Mouse (Mus musculus) forebrain, embryonic 16.5 days (tissue): Measurements from ENCODE around the gene Hoxa4. TPM values are rescaled to one million over a fixed set of nuclear protein-coding genes. Genes with fewer than 3 reads are reported as not detected.

Source experiments
- ATAC-seq: fragments of 200-750 bp; cut with Nextera tagmentation; 2 replicates; pipeline ENCODE4 v1.8.0; 2017; ENCODE audit warnings: mild to moderate bottlenecking, moderate library complexity
- H3K27ac ChIP-seq: fragments of 300-500 bp; sonication (generic); 2 replicates; pipeline ENCODE4 v1.5.1; 2014; ENCODE audit warnings: low read length, control low read depth
- H3K27me3 ChIP-seq: fragments of 300-500 bp; sonication (generic); replicated peaks from 2 replicates; pipeline ENCODE4 v1.6.1; 2014; ENCODE audit warnings: low read length; ENCODE audit not compliant: control insufficient read depth, insufficient read depth
- H3K36me3 ChIP-seq: fragments of 300-500 bp; sonication (generic); 2 replicates; pipeline ENCODE4 v1.6.1; 2014; ENCODE audit not compliant: control insufficient read depth, insufficient read depth
- H3K4me1 ChIP-seq: fragments of 300-500 bp; sonication (generic); replicated peaks from 2 replicates; pipeline ENCODE4 v1.6.1; 2014; ENCODE audit warnings: low read length; ENCODE audit not compliant: control insufficient read depth, insufficient read depth
- H3K4me2 ChIP-seq: fragments of 300-500 bp; sonication (generic); 2 replicates; pipeline ENCODE4 v1.6.1; 2014; ENCODE audit warnings: mild to moderate bottlenecking, low read length, control low read depth
- H3K4me3 ChIP-seq: fragments of 300-500 bp; sonication (generic); replicated peaks from 2 replicates; pipeline ENCODE4 v1.5.1; 2014; ENCODE audit warnings: mild to moderate bottlenecking, low read length, control low read depth
- H3K9ac ChIP-seq: fragments of 300-500 bp; sonication (generic); replicated peaks from 2 replicates; pipeline ENCODE4 v1.6.1; 2014; ENCODE audit warnings: low read depth, low read length, control low read depth
- H3K9me3 ChIP-seq: fragments of 300-500 bp; sonication (generic); 2 replicates; pipeline ENCODE4 v1.6.1; 2016; ENCODE audit warnings: low read length; ENCODE audit not compliant: control insufficient read depth
- WGBS: fragments of 180-500 bp; shearing (Covaris S2); extraction: QIAGEN DNeasy Blood & Tissue Kit; methylation state at CpG from one replicate; pipeline ENCODE4 v1.1.7; 2014; 5-methylcytosine and 5-hydroxymethylcytosine counted together
- polyA plus RNA-seq: library from polyadenylated mRNA; unstranded; fragments of >200 nt; fragmentation: Nextera tagmentation; extraction: Ambion mirVana; gene quantifications from 2 replicates; pipeline ENCODE4 v1.2.1, GENCODE M21; 2015

Hoxa4 gene
- polyA plus RNA-seq, 1 experiment from 2014 or later, result not detected

DNA sequence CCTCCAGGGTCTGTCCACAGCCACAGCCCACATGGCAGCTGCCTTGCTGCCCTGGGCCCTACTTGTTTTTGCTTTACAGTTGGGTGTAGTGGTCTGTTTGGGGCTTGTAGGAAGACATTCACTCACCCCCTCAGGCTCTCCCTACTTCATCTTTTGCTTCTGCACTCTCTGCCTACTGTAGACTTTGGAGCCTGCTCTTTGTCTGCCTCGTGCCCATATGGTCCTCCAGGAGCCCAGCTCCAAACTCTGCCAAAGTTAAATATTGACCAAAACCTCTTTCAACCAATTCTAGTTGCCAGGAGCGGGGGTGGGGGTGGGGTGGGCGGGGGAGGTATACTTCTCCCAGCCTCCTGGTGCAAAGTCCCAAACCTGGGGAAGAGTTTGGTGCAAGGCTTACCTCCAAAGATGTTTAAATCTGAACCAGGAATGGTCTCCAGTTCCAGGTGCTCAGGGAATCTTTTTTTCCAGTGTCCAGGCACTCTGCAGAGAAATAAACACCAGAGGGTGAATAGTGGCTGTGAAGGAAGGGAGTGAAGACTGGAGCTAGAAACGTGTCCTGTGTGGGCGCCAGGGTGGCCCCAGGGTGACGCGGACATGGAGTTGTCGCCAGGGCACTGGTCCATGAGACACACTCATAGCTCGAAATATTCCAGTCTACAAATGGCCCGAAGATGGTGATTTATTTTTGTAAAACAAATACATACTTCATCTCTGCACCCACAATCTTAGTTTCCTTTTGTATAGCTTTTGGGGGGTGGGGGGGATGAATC lies 8.1 kb downstream of the Hoxa4 start:
- H3K27ac ChIP-seq, result no peak overlapping the region
- peaks cover 98% of the 10 kb centered on the region for H3K27me3 ChIP-seq
- ATAC-seq, result no peak
- no peaks in the 10 kb centered on the region for H3K36me3 ChIP-seq
- WGBS, result 9% methylated on average over 10 of the region's 10 CpGs
- no peak overlapping the region for H3K4me2 ChIP-seq
- H3K4me3 ChIP-seq, result no peak overlapping the region
- no peaks in the 10 kb centered on the region; the same call in 1 of the 2 replicates for H3K9me3 ChIP-seq
- H3K9ac ChIP-seq, result no peak overlapping the region
- no peaks in the 10 kb centered on the region for H3K4me1 ChIP-seq

DNA sequence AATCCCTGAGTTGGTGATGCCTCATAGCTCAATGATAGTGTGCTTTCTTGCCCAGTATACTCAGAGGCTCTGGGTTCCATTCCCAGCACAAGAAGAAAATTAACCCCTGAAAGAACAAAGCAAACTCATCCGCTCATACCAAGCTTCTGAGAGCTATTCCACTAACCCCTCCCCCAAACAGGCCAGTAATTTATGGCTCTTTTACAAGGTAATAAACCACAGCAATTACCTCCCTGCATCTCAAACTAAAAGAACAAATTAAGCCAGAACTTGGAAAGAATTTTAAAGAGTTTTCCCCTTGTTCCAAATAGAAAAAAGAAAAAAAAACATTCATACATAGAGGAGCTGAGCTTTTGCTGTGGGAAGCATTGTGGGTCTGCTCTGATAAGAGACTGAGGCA lies 8.8 kb downstream of the Hoxa4 start:
- H3K36me3 ChIP-seq, result no peaks in the 10 kb centered on the region
- H3K9me3 ChIP-seq, result no peaks in the 10 kb centered on the region; the same call in 1 of the 2 replicates
- 0% methylated on average over 1 of the region's 1 CpGs for WGBS
- no peak overlapping the region for H3K4me3 ChIP-seq
- peaks cover 95% of the 10 kb centered on the region for H3K27me3 ChIP-seq
- no peak overlapping the region for H3K27ac ChIP-seq
- H3K4me1 ChIP-seq, result no peaks in the 10 kb centered on the region
- H3K4me2 ChIP-seq, result no peak overlapping the region
- no peak for ATAC-seq
- no peak overlapping the region for H3K9ac ChIP-seq

DNA sequence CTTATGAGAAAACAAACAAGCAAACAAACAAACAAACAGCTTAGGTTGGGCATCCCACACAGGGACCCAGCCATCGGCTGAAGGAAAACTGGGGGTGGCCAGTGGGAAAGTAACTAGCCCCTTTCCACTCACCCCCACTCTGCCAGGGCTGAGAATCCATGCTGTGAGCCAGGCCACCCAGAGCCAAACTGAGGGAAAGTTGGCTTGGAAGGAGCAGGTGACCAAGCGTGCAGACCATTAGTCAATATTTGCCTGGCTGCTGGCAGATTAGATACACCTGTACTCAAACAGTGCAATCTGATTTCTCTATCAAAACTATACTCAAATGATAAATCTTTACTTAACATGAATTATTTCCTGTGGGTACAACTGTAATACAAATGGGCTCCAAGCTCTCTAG lies 9.5 kb downstream of the Hoxa4 start:
- no peak overlapping the region for H3K27ac ChIP-seq
- 10% methylated on average over 2 of the region's 2 CpGs for WGBS
- peaks cover 94% of the 10 kb centered on the region for H3K27me3 ChIP-seq
- H3K4me2 ChIP-seq, result no peak overlapping the region
- no peak overlapping the region for H3K9ac ChIP-seq
- no peak for ATAC-seq
- H3K36me3 ChIP-seq, result no peaks in the 10 kb centered on the region
- no peaks in the 10 kb centered on the region; the same call in 1 of the 2 replicates for H3K9me3 ChIP-seq
- H3K4me1 ChIP-seq, result no peaks in the 10 kb centered on the region
- no peak overlapping the region for H3K4me3 ChIP-seq

DNA sequence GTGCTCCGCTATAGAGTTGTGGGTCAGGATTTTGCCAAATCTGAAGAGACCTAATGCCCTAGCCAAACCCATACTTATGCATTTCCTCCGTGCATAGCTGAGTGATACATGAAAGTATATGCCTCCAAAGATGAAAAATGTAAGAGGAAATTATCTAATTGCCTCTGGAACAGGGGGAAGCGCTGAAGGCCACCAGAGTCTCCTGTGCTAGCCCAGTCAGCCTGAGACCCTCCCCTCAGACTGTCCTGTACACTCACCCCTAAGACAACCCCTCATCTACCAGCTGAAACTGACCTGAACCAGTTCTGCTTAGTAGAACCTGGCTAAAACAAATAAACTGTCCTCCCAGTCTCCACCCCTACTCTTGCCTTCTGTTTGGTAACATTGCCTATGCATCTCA lies 10.8 kb downstream of the Hoxa4 start:
- ATAC-seq, result no peak
- 5% methylated on average over 3 of the region's 3 CpGs for WGBS
- no peaks in the 10 kb centered on the region for H3K36me3 ChIP-seq
- H3K27ac ChIP-seq, result no peak overlapping the region
- peaks cover 93% of the 10 kb centered on the region for H3K27me3 ChIP-seq
- H3K4me2 ChIP-seq, result no peak overlapping the region
- H3K4me3 ChIP-seq, result no peak overlapping the region
- H3K9me3 ChIP-seq, result no peaks in the 10 kb centered on the region
- H3K4me1 ChIP-seq, result no peaks in the 10 kb centered on the region
- H3K9ac ChIP-seq, result no peak overlapping the region

DNA sequence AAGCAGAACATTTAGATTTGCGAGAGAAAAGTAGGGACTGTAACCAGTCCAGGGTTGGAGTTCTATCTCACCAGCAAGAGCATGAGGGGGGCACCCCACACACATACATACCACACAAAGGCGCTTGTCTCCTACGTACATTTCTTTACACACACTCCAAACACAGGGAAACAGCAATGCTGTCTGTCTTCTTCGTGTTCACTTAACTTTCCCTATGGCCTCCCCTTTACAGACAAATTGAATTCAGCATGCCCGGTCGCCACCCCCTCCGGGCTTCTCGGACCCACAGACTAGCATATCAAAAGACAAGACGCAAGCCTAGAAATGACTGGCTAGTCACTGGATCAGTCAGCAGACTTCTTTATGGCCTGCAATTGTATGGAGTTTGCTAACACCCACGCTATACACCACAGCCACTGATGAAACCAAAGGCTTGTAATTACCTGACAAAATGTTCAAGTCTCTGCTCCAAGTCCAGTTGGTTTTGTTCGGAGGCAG lies 11.3 kb downstream of the Hoxa4 start:
- Histone ChIP-seq H3K9ac (no peak overlapping the region), H3K9me3 (no peaks in the 10 kb centered on the region), H3K36me3 (no peaks in the 10 kb centered on the region), H3K4me3 (no peak overlapping the region), H3K4me1 (no peaks in the 10 kb centered on the region), H3K27ac (no peak overlapping the region), H3K4me2 (no peak overlapping the region), H3K27me3 (peaks cover 91% of the 10 kb centered on the region)
- 2% methylated on average over 11 of the region's 11 CpGs for WGBS
- ATAC-seq, result no peak

DNA sequence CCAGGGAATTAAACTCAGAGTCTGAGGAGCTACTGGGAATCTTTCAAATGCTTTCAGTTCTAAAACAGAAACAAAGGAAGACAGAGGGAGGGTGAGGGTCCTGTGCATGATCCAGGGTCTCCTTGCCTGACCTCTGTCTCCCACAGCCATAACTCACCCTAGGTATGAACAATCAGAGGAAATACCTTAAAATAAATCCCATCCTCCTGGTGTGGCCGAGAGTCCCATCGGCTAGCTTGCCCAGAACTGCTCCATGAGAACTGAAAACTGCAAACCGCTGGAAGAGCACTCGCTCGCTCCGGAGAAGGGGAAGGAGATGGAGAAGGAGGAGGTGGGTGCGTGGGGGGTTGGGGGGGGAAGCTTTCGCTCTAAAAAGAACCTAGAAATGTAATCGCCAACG lies 11.9 kb downstream of the Hoxa4 start:
- no peak for ATAC-seq
- WGBS, result 1% methylated on average over 10 of the region's 10 CpGs

DNA sequence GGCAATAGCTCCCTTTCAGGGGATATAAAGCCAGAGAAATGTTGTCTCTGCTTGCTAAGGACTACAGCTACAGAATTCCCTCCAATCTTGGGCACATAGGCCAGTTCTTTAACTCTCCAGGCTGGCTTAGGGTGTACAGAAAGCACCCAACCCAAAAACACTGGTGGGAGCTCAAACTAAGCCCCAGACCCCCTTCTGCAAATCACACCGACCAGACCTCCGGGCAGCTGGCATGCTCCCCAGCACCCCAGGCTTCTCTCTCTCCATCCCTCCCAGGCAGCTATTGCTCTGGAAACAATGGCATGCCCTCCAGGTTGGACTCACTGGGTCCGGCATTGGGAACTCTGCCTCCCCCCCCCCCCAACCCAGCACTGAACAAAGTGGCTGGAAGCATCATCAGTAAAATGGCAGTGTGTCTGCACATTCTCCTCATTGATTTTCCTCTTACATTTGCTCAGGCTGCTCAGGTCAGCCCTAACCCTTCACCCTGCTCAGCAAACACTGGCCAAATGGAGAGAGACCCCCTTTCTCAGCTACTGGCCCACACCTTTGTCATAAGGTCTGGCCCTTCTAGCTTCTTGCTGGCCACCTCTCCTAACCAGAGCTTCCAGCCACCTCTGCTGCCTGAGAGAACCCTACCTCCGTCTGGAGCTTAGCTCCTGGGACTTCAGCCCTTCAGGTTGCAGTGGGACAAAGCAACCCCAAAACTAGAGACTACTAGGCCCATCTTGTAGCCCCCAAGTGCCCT lies 12.5 kb downstream of the Hoxa4 start:
- Histone ChIP-seq H3K9ac (no peak overlapping the region), H3K9me3 (no peaks in the 10 kb centered on the region), H3K4me2 (no peak overlapping the region), H3K36me3 (no peaks in the 10 kb centered on the region), H3K4me1 (no peaks in the 10 kb centered on the region), H3K27me3 (peaks cover 89% of the 10 kb centered on the region), H3K27ac (no peak overlapping the region), H3K4me3 (no peak overlapping the region)
- ATAC-seq, result no peak
- under 1% methylated on average over 4 of the region's 4 CpGs for WGBS

More for the DNA sequence above, 11.9 kb downstream of the Hoxa4 start:
- Histone ChIP-seq H3K27ac (no peak overlapping the region), H3K36me3 (no peaks in the 10 kb centered on the region), H3K27me3 (peaks cover 92% of the 10 kb centered on the region), H3K4me2 (no peak overlapping the region), H3K4me3 (no peak overlapping the region), H3K9me3 (no peaks in the 10 kb centered on the region), H3K9ac (no peak overlapping the region), H3K4me1 (no peaks in the 10 kb centered on the region)

DNA sequence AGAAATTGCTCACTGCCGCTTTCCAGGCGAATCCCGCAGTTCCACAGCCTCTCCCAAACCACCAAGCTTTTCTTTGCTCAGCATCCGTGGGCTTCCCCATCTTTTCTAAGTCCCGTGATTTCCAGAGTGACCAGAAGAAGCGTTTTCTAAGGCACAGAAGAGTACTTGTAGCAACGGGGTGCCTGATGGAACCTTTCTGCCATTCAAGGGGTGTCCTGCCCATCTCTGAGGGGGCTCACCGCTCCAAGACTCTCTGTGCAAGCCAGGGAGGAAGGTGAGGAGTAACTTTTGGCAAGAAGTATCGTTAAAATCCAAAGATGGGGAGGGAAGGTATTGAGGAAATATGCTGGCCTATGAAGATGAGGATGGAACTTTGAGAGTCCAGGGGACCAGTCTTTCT lies 13.7 kb downstream of the Hoxa4 start:
- Histone ChIP-seq H3K4me2 (no peak overlapping the region), H3K27ac (no peak overlapping the region), H3K4me3 (no peak overlapping the region), H3K27me3 (peaks cover 88% of the 10 kb centered on the region), H3K9me3 (no peaks in the 10 kb centered on the region), H3K36me3 (no peaks in the 10 kb centered on the region), H3K4me1 (no peaks in the 10 kb centered on the region), H3K9ac (no peak overlapping the region)
- ATAC-seq, result no peak
- 1% methylated on average over 9 of the region's 9 CpGs for WGBS

DNA sequence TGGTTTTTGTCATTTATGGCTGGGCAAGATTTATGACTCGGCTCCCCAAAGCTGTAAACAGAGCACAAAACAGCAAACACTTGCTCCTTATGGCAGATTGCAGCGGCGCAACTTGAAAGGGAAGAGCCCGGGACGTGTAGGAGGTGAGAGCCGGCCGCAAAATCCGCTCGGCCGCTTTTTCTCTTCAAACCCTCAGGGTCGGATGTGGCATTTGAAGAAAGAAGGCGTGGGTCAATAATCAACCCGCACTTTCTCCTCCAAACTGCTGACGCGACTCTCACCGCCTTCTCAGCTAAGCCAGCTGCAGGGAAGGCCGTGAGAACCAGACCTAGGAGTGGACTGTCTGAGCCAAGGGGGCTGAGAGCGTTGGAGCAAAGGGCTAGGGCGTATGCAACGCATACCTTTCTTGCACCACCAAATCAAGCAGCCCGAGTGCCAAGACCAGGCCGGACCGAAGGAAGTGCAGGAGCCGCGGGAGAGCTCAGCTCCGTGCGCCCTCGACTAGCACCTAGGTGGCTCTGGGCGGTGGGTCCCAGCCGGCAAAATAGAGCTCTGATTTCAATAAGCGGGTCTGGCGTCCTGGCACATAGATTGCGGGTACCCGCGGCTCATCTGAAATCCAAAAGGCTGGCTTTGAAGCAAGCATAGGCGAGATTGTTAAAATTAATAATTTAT lies 14.4 kb downstream of the Hoxa4 start, which contains the start of gene 5730596B20Rik:
Gene 5730596B20Rik (plus strand): TSS at position 438 of the 675 bp plus-strand sequence.
- no peak within 1 kb of the TSS for H3K4me2 ChIP-seq
- H3K36me3 ChIP-seq, result no peaks in the 10 kb centered on the region
- peaks cover 88% of the 10 kb centered on the region for H3K27me3 ChIP-seq
- WGBS, result under 1% methylated on average over 36 of the region's 36 CpGs
- no peak within 1 kb of the TSS for H3K27ac ChIP-seq
- no peak within 1 kb of the TSS for H3K4me3 ChIP-seq
- H3K9ac ChIP-seq, result no peak within 1 kb of the TSS
- no peak for ATAC-seq
- 0 out of 2 replicates have a peak, but pooled peaks cover 3% of the 10 kb centered on the region for H3K4me1 ChIP-seq
- no peaks in the 10 kb centered on the region for H3K9me3 ChIP-seq
